Mouse (Mus musculus) CH12.LX (cell line): ENCODE data around the gene Srebf2. TPM values are rescaled to one million over a fixed set of nuclear protein-coding genes. Genes with fewer than 3 reads are reported as not detected.

ENCODE experiments used
- DNase-seq: peaks from one replicate; pipeline ENCODE4 v3.0.0-alpha.2; 2013; ENCODE audit errors: extremely low read depth
- H3K27ac ChIP-seq: 2 replicates; pipeline ENCODE4 v1.5.1; 2012; ENCODE audit warnings: low read depth, mild to moderate bottlenecking, control low read depth, moderate library complexity; ENCODE audit not compliant: insufficient read depth
- H3K27me3 ChIP-seq: replicated peaks from 2 replicates; pipeline ENCODE3; 2012; ENCODE audit warnings: inconsistent platforms
- H3K36me3 ChIP-seq, 2 experiments: replicated peaks in 1 of 2; 2 replicates each; pipeline versions ENCODE3 to v1.6.1; 2012; ENCODE audit warnings: inconsistent platforms in 1 of 2, low read length in 1 of 2, mild to moderate bottlenecking in 1 of 2, mixed read lengths in 1 of 2, moderate library complexity in 1 of 2; ENCODE audit not compliant: control insufficient read depth in 1 of 2, insufficient read depth in 1 of 2
- H3K4me1 ChIP-seq, 2 experiments: 2 replicates each; pipeline ENCODE4 v1.6.1; 2012; ENCODE audit warnings: inconsistent platforms in 1 of 2, moderate library complexity in 1 of 2; ENCODE audit not compliant: insufficient read depth in 2 of 2, control insufficient read depth in 1 of 2
- H3K4me2 ChIP-seq: 2 replicates; pipeline ENCODE4 v1.6.1; 2012; ENCODE audit warnings: low read depth, mild to moderate bottlenecking, control low read depth; ENCODE audit not compliant: poor library complexity, insufficient read depth, severe bottlenecking
- H3K4me3 ChIP-seq, 3 experiments: fragments of 150-350 bp in 1 of 3; sonication (generic) in 1 of 3; replicated peaks in 1 of 3; 2 replicates each; pipeline versions ENCODE3 to v1.5.1; 2011 to 2012; ENCODE audit warnings: low read depth in 2 of 3, low read length in 2 of 3, mild to moderate bottlenecking in 2 of 3, moderate library complexity in 2 of 3, control low read depth in 1 of 3, improper control_type of control experiment in 1 of 3, inconsistent platforms in 1 of 3, mixed read lengths in 1 of 3; ENCODE audit not compliant: poor library complexity in 1 of 3
- H3K79me2 ChIP-seq: replicated peaks from 2 replicates; pipeline ENCODE4 v1.6.1; 2012; ENCODE audit warnings: mild to moderate bottlenecking, moderate library complexity; ENCODE audit not compliant: control insufficient read depth, poor library complexity, insufficient read depth, severe bottlenecking; ENCODE audit errors: extremely low read depth
- H3K9ac ChIP-seq: 2 replicates; pipeline ENCODE4 v1.6.1; 2012; ENCODE audit warnings: low read depth, mild to moderate bottlenecking, control low read depth, moderate library complexity; ENCODE audit not compliant: insufficient read depth
- H3K9me3 ChIP-seq: replicated peaks from 2 replicates; pipeline ENCODE3; 2012; ENCODE audit warnings: low read length, inconsistent platforms, mixed read lengths
- BHLHE40 ChIP-seq: IDR thresholded peaks from 2 replicates; pipeline ENCODE4 v1.6.1; 2011; ENCODE audit warnings: mild to moderate bottlenecking, low read depth, low read length, improper control_type of control experiment
- CHD2 ChIP-seq: IDR thresholded peaks from 2 replicates; pipeline ENCODE4 v1.6.1; 2011; ENCODE audit warnings: low read length, improper control_type of control experiment
- MAFK ChIP-seq: IDR thresholded peaks from 2 replicates; pipeline ENCODE4 v1.6.1; 2011; ENCODE audit warnings: low read length, improper control_type of control experiment; ENCODE audit not compliant: insufficient replicate concordance
- MAZ ChIP-seq: IDR thresholded peaks from 2 replicates; pipeline ENCODE4 v1.6.1; 2012; ENCODE audit warnings: low read depth, mild to moderate bottlenecking, inconsistent platforms, low read length, improper control_type of control experiment, moderate library complexity
- MEF2A ChIP-seq: IDR thresholded peaks from 2 replicates; pipeline ENCODE4 v1.6.1; 2014; ENCODE audit warnings: low read depth, mild to moderate bottlenecking, inconsistent platforms, low read length, improper control_type of control experiment, borderline replicate concordance
- MXI1 ChIP-seq: IDR thresholded peaks from 2 replicates; pipeline ENCODE4 v1.6.1; 2011; ENCODE audit warnings: mild to moderate bottlenecking, low read depth, low read length, improper control_type of control experiment
- MYC ChIP-seq: IDR thresholded peaks from 2 replicates; pipeline ENCODE4 v1.6.1; 2011; ENCODE audit warnings: low read depth, mild to moderate bottlenecking, improper control_type of control experiment, low read length
- NELFE ChIP-seq: IDR thresholded peaks from 2 replicates; pipeline ENCODE4 v1.6.1; 2011; ENCODE audit warnings: low read depth, low read length, improper control_type of control experiment
- PAX5 ChIP-seq: IDR thresholded peaks from 2 replicates; pipeline ENCODE4 v1.6.1; 2012; ENCODE audit warnings: low read length, inconsistent platforms, mixed read lengths
- RAD21 ChIP-seq: IDR thresholded peaks from 2 replicates; pipeline ENCODE4 v1.6.1; 2011; ENCODE audit warnings: low read depth, mild to moderate bottlenecking, low read length, improper control_type of control experiment, moderate library complexity
- TBP ChIP-seq: conservative IDR thresholded peaks from 2 replicates; pipeline ENCODE4 v1.6.1; 2011; ENCODE audit warnings: low read depth, low read length, improper control_type of control experiment
- ZKSCAN1 ChIP-seq: IDR thresholded peaks from 2 replicates; pipeline ENCODE4 v1.6.1; 2012; ENCODE audit warnings: low read depth, inconsistent platforms, low read length, improper control_type of control experiment, borderline replicate concordance
- dilution Hi-C: fragments of 300-500 bp; cut with MboI; formaldehyde crosslinking; loops from 2 replicates; pipeline ENCODE4 v1.14.3; 2020; ENCODE audit warnings: low sequenced_read_pairs; ENCODE audit not compliant: extremely low pct_unique_long_range_greater_than_20kb, extremely low pct_ligation_motif_present
- in situ Hi-C: fragments of 300-500 bp; cut with MboI; formaldehyde crosslinking; loops from 3 replicates; pipeline ENCODE4 v1.14.3; 2019; ENCODE audit warnings: low sequenced_read_pairs, low pct_ligation_motif_present, low pct_unique_long_range_greater_than_20kb, mixed read lengths
- polyA plus RNA-seq: library from polyadenylated mRNA; unstranded; fragments of >175 nt; gene quantifications from 2 replicates; pipeline ENCODE4 v1.2.1, GENCODE M21; 2012; ENCODE audit warnings: low read depth; ENCODE audit not compliant: insufficient read length
- total RNA-seq, 2 experiments: library from RNA; depleted of rRNA; stranded (reverse); fragments of 300-350 nt in 1 of 2; fragments of >200 nt in 1 of 2; gene quantifications; 2 replicates each; pipeline ENCODE4 v1.2.3; 2012 to 2014

The Srebf2 gene
- total and polyA plus RNA-seq, 3 experiments: 94.3 to 253 (median 159) TPM

- H3K79me2 ChIP-seq: no peaks in the 10 kb centered on the region
- TF ChIP-seq RAD21 (no peak), NELFE (no peak), CHD2 (no peak), ZKSCAN1 (no peak), BHLHE40 (no peak)
- DNase-seq: no peak
- H3K27me3 ChIP-seq: no peaks in the 10 kb centered on the region
- H3K4me2 ChIP-seq: no peak overlapping the region
- no peak overlapping the region for H3K27ac ChIP-seq
- dilution Hi-C loops: no loop called here
- H3K9ac ChIP-seq: no peak overlapping the region
- H3K36me3 ChIP-seq: peaks cover 95 to 99% of the 10 kb centered on the region in 2 experiments
- H3K4me3 ChIP-seq: no peak overlapping the region
- in situ Hi-C loops: no loop called here
- H3K9me3 ChIP-seq: no peaks in the 10 kb centered on the region
- peaks cover 0 to 3% of the 10 kb centered on the region in 2 experiments; a peak in 1 of 4 replicates for H3K4me1 ChIP-seq
These were observed 51.4 kb downstream of the Srebf2 start for GRCm38 (mm10) chr15:82198342-82198741.

- H3K4me3 ChIP-seq: no peak overlapping the region
- TF ChIP-seq MYC: no peak
- TF ChIP-seq MAZ: no peak
- TF ChIP-seq PAX5: no peak
- no peak for TF ChIP-seq MAFK
- no peak for TF ChIP-seq CHD2
- no peak for TF ChIP-seq MXI1
- no peak for TF ChIP-seq BHLHE40
- H3K9ac ChIP-seq: no peak overlapping the region
- no peaks in the 10 kb centered on the region for H3K79me2 ChIP-seq
- no peak overlapping the region for H3K4me2 ChIP-seq
- dilution Hi-C loops: no loop called here
- H3K36me3 ChIP-seq: peaks cover 91 to 99% of the 10 kb centered on the region in 2 experiments
- DNase-seq: no peak
- in situ Hi-C loops: no loop called here
- H3K9me3 ChIP-seq: no peaks in the 10 kb centered on the region
- no peaks in the 10 kb centered on the region for H3K27me3 ChIP-seq
- peaks cover 0 to 15% of the 10 kb centered on the region in 2 experiments; a peak in 2 of 4 replicates for H3K4me1 ChIP-seq
- H3K27ac ChIP-seq: no peak overlapping the region
These were observed 52.6 kb downstream of the Srebf2 start for GRCm38 (mm10) chr15:82199546-82199945.

- dilution Hi-C loops (no loop called here), in situ Hi-C loops (no loop called here)
- Histone ChIP-seq H3K4me3 (no peak overlapping the region), H3K27ac (no peak overlapping the region), H3K27me3 (no peaks in the 10 kb centered on the region), H3K9me3 (peaks cover 6% of the 10 kb centered on the region), H3K4me2 (no peak overlapping the region), H3K79me2 (no peaks in the 10 kb centered on the region; the same call in 1 of the 2 replicates), H3K9ac (no peak overlapping the region), H3K36me3 (peaks cover 92 to 99% of the 10 kb centered on the region in 2 experiments), H3K4me1 (peaks cover 6 to 38% of the 10 kb centered on the region in 2 experiments; a peak in 3 of 4 replicates)
- DNase-seq: no peak
- TF ChIP-seq TBP (no peak), MEF2A (no peak)
These were observed 55.1 kb downstream of the Srebf2 start for GRCm38 (mm10) chr15:82202086-82202485.
